Mouse (Mus musculus) intestine, postnatal 0 days (tissue): ENCODE results near the gene Rab37. TPM values are rescaled to one million over a fixed set of nuclear protein-coding genes. Genes with fewer than 3 reads are reported as not detected.

Source experiments
- ATAC-seq: fragments of 200-750 bp; cut with Nextera tagmentation; 2 replicates; pipeline ENCODE4 v1.8.0; 2017; ENCODE audit warnings: mild to moderate bottlenecking, moderate TSS enrichment, moderate library complexity
- H3K27ac ChIP-seq: fragments of 300-500 bp; sonication (generic); 2 replicates; pipeline ENCODE4 v1.5.1; 2014; ENCODE audit warnings: mild to moderate bottlenecking, low read depth, low read length, moderate library complexity
- H3K27me3 ChIP-seq: fragments of 300-500 bp; sonication (generic); replicated peaks from 2 replicates; pipeline ENCODE4 v1.6.1; 2014; ENCODE audit warnings: low read length, mixed read lengths; ENCODE audit not compliant: control insufficient read depth, insufficient read depth
- H3K36me3 ChIP-seq: fragments of 300-500 bp; sonication (generic); 2 replicates; pipeline ENCODE4 v1.6.1; 2014; ENCODE audit warnings: mild to moderate bottlenecking, moderate library complexity; ENCODE audit not compliant: control insufficient read depth, insufficient read depth
- H3K4me1 ChIP-seq: fragments of 300-500 bp; sonication (generic); replicated peaks from 2 replicates; pipeline ENCODE4 v1.6.1; 2014; ENCODE audit warnings: antibody characterized with exemption, low read length, mixed read lengths; ENCODE audit not compliant: control insufficient read depth, insufficient read depth
- H3K4me2 ChIP-seq: fragments of 300-500 bp; sonication (generic); replicated peaks from 2 replicates; pipeline ENCODE4 v1.6.1; 2014; ENCODE audit warnings: low read depth, mild to moderate bottlenecking, moderate library complexity
- H3K4me3 ChIP-seq: fragments of 300-500 bp; sonication (generic); 2 replicates; pipeline ENCODE4 v1.5.1; 2014; ENCODE audit warnings: low read depth, low read length
- H3K9ac ChIP-seq: fragments of 300-500 bp; sonication (generic); 2 replicates; pipeline ENCODE4 v1.6.1; 2014; ENCODE audit warnings: mild to moderate bottlenecking, low read depth, low read length
- H3K9me3 ChIP-seq: fragments of 300-500 bp; sonication (generic); 2 replicates; pipeline ENCODE4 v1.6.1; 2016; ENCODE audit warnings: mixed run types; ENCODE audit not compliant: control insufficient read depth
- CTCF ChIP-seq: sonication (generic); IDR thresholded peaks from 2 replicates; pipeline ENCODE4 v1.5.1; 2016; ENCODE audit warnings: low read depth, mild to moderate bottlenecking, control low read depth, antibody characterized with exemption, moderate library complexity
- whole genome bisulfite sequencing: fragments of 180-500 bp; shearing (Covaris S2); extraction: QIAGEN DNeasy Blood & Tissue Kit; methylation state at CpG from one replicate; pipeline ENCODE4 v1.1.7; 2014; 5-methylcytosine and 5-hydroxymethylcytosine counted together
- polyA plus RNA-seq: library from polyadenylated mRNA; unstranded; fragments of >200 nt; fragmentation: Nextera tagmentation; extraction: Ambion mirVana; gene quantifications from 2 replicates; pipeline ENCODE4 v1.2.1, GENCODE M21; 2015

Rab37 gene
- polyA plus RNA-seq, 1 experiment from 2014 or later = 3.7 TPM

GRCm38 (mm10) chr11:115209958-115210357 lies 118.7 kb downstream of the Rab37 start:
- no peak overlapping the region for H3K4me3 ChIP-seq
- no peaks in the 10 kb centered on the region for H3K27me3 ChIP-seq
- no peaks in the 10 kb centered on the region for H3K4me1 ChIP-seq
- WGBS = 82% methylated on average over 7 of the region's 7 CpGs
- no peak for ATAC-seq
- no peak for TF ChIP-seq CTCF
- no peak overlapping the region for H3K4me2 ChIP-seq
- H3K9ac ChIP-seq = no peak overlapping the region
- H3K9me3 ChIP-seq = no peaks in the 10 kb centered on the region
- peaks cover 40% of the 10 kb centered on the region for H3K36me3 ChIP-seq
- no peak overlapping the region for H3K27ac ChIP-seq

Other genes starting within 250 kb of the Rab37 start
- gene Gprc5c, start 240.3 kb upstream of the Rab37 start, polyA plus RNA-seq = 2.3 and 2.8 TPM in 2 replicates
- 2.2 and 2.3 TPM in 2 replicates for gene Cd300a, start 201.4 kb upstream of the Rab37 start, polyA plus RNA-seq
- gene Cd300lb, start 157.0 kb upstream of the Rab37 start, polyA plus RNA-seq = 0.07 and 0.14 TPM in 2 replicates
- not detected in 2 replicates for gene Cd300c, start 122.3 kb upstream of the Rab37 start, polyA plus RNA-seq
- 0.10 TPM in 2 replicates for gene Cd300ld, start 101.5 kb upstream of the Rab37 start, polyA plus RNA-seq
- gene Cd300c2, start 89.6 kb upstream of the Rab37 start, polyA plus RNA-seq = 3.2 and 3.6 TPM in 2 replicates
- not detected in 2 replicates for gene Cd300ld2, start 75.2 kb upstream of the Rab37 start, polyA plus RNA-seq
- gene Cd300ld4, start 64.4 kb upstream of the Rab37 start, polyA plus RNA-seq = not detected in 2 replicates
- not detected in 2 replicates for gene Cd300ld5, start 53.7 kb upstream of the Rab37 start, polyA plus RNA-seq
- gene Cd300ld3, start 43.0 kb upstream of the Rab37 start, polyA plus RNA-seq = not detected in 2 replicates
- gene Cd300e, start 29.3 kb upstream of the Rab37 start, polyA plus RNA-seq = 0.09 and 0.13 TPM in 2 replicates
- 1.1 and 1.3 TPM in 2 replicates for gene Cd300lf, start 42.6 kb downstream of the Rab37 start, polyA plus RNA-seq
- 679 and 754 TPM in 2 replicates for gene Slc9a3r1, start 71.9 kb downstream of the Rab37 start, polyA plus RNA-seq
- 19.2 and 20.1 TPM in 2 replicates for gene Tmem104, start 96.1 kb downstream of the Rab37 start, polyA plus RNA-seq
- gene Nat9, start 96.4 kb downstream of the Rab37 start, polyA plus RNA-seq = 35.0 and 35.7 TPM in 2 replicates
- not detected in 2 replicates for gene Grin2c, start 175.8 kb downstream of the Rab37 start, polyA plus RNA-seq
- gene Fdxr, start 185.6 kb downstream of the Rab37 start, polyA plus RNA-seq = 8.0 and 8.2 TPM in 2 replicates
- 0.26 and 0.55 TPM in 2 replicates for gene Fads6, start 206.2 kb downstream of the Rab37 start, polyA plus RNA-seq
- gene Otop2, start 215.7 kb downstream of the Rab37 start, polyA plus RNA-seq = 0.05 TPM in 1 of 2 replicates, not detected in the other
- 0.05 and 0.09 TPM in 2 replicates for gene Ush1g, start 230.6 kb downstream of the Rab37 start, polyA plus RNA-seq
- 2.3 and 4.3 TPM in 2 replicates for gene Otop3, start 243.3 kb downstream of the Rab37 start, polyA plus RNA-seq